Mouse (Mus musculus) MEL (cell line): ENCODE results near the gene Csnk1g1. TPM values are rescaled to one million over a fixed set of nuclear protein-coding genes. Genes with fewer than 3 reads are reported as not detected.

ENCODE experiments used
- DNase-seq: peaks from one replicate; pipeline ENCODE4 v3.0.0; 2011; ENCODE audit warnings: low read depth, low spot score
- H3K27ac ChIP-seq: 2 replicates; pipeline ENCODE4 v1.5.1; 2012; ENCODE audit warnings: low read depth, mild to moderate bottlenecking, control low read depth, low read length, moderate library complexity; ENCODE audit not compliant: control insufficient read depth
- H3K27me3 ChIP-seq, 2 experiments: fragments of 150-350 bp in 1 of 2; sonication (generic) in 1 of 2; 2 replicates each; pipeline ENCODE4 v1.6.1; 2012; ENCODE audit warnings: low read length in 2 of 2, mild to moderate bottlenecking in 2 of 2, improper control_type of control experiment in 1 of 2, moderate library complexity in 1 of 2; ENCODE audit not compliant: insufficient read depth in 2 of 2, control insufficient read depth in 1 of 2
- H3K36me3 ChIP-seq, 2 experiments: 2 replicates each; pipeline ENCODE4 v1.6.1; 2012 to 2014; ENCODE audit warnings: low read length in 2 of 2, improper control_type of control experiment in 1 of 2, inconsistent platforms in 1 of 2, mild to moderate bottlenecking in 1 of 2; ENCODE audit not compliant: insufficient read depth in 2 of 2, control insufficient read depth in 1 of 2
- H3K4me1 ChIP-seq, 2 experiments: fragments of 150-350 bp in 1 of 2; sonication (generic) in 1 of 2; 2 replicates each; pipeline ENCODE4 v1.6.1; 2012; ENCODE audit warnings: low read length in 2 of 2, improper control_type of control experiment in 1 of 2, mild to moderate bottlenecking in 1 of 2; ENCODE audit not compliant: insufficient read depth in 2 of 2, control insufficient read depth in 1 of 2
- H3K4me3 ChIP-seq, 2 experiments: fragments of 150-350 bp in 1 of 2; sonication (generic) in 1 of 2; 2 replicates each; pipeline ENCODE4 v1.5.1; 2012; ENCODE audit warnings: low read depth in 2 of 2, low read length in 2 of 2, mild to moderate bottlenecking in 2 of 2, moderate library complexity in 2 of 2, control low read depth in 1 of 2, improper control_type of control experiment in 1 of 2; ENCODE audit not compliant: control insufficient read depth in 1 of 2, insufficient read depth in 1 of 2
- H3K79me2 ChIP-seq: 2 replicates; pipeline ENCODE4 v1.6.1; 2012; ENCODE audit warnings: mild to moderate bottlenecking, low read length, moderate library complexity; ENCODE audit not compliant: control insufficient read depth, poor library complexity, insufficient read depth
- H3K9ac ChIP-seq: 2 replicates; pipeline ENCODE4 v1.6.1; 2012; ENCODE audit warnings: low read depth, mild to moderate bottlenecking, control low read depth, low read length, moderate library complexity; ENCODE audit not compliant: control insufficient read depth, poor library complexity, severe bottlenecking
- H3K9me3 ChIP-seq: fragments of 150-350 bp; sonication (generic); replicated peaks from 2 replicates; pipeline ENCODE4 v1.6.1; 2012; ENCODE audit warnings: mild to moderate bottlenecking, low read length, improper control_type of control experiment, moderate library complexity; ENCODE audit not compliant: insufficient read depth
- BHLHE40 ChIP-seq: IDR thresholded peaks from 2 replicates; pipeline ENCODE4 v1.6.1; 2012; ENCODE audit warnings: low read depth, mild to moderate bottlenecking, inconsistent platforms, low read length, improper control_type of control experiment, borderline replicate concordance
- CHD1 ChIP-seq: IDR thresholded peaks from 2 replicates; pipeline ENCODE4 v1.6.1; 2012; ENCODE audit warnings: low read depth, mild to moderate bottlenecking, inconsistent platforms, low read length, improper control_type of control experiment
- CTCF ChIP-seq, 3 experiments: IDR thresholded peaks in 2 of 3; conservative IDR thresholded peaks in 1 of 3; 2 replicates each; pipeline ENCODE4 v1.5.1; 2011 to 2012; ENCODE audit warnings: low read length in 3 of 3, low read depth in 2 of 3, mild to moderate bottlenecking in 2 of 3, improper control_type of control experiment in 1 of 3, inconsistent platforms in 1 of 3, mixed read lengths in 1 of 3, moderate library complexity in 1 of 3; ENCODE audit not compliant: control insufficient read depth in 1 of 3, insufficient read depth in 1 of 3, poor library complexity in 1 of 3, severe bottlenecking in 1 of 3
- E2F4 ChIP-seq: IDR thresholded peaks from 2 replicates; pipeline ENCODE4 v1.6.1; 2011; ENCODE audit warnings: low read depth, low read length, improper control_type of control experiment, borderline replicate concordance
- ELF1 ChIP-seq: IDR thresholded peaks from 2 replicates; pipeline ENCODE4 v1.6.1; 2014; ENCODE audit warnings: low read depth, mild to moderate bottlenecking, inconsistent platforms, low read length, improper control_type of control experiment, moderate library complexity
- ETS1 ChIP-seq: IDR thresholded peaks from 2 replicates; pipeline ENCODE4 v1.6.1; 2012; ENCODE audit warnings: low read depth, mild to moderate bottlenecking, inconsistent platforms, low read length, improper control_type of control experiment, moderate library complexity
- GABPA ChIP-seq: IDR thresholded peaks from 2 replicates; pipeline ENCODE4 v1.6.1; 2012; ENCODE audit warnings: low read depth, mild to moderate bottlenecking, inconsistent platforms, low read length, improper control_type of control experiment, moderate library complexity
- GATA1 ChIP-seq: IDR thresholded peaks from 2 replicates; pipeline ENCODE4 v1.6.1; 2011; ENCODE audit warnings: low read depth, low read length, improper control_type of control experiment
- MAFK ChIP-seq: IDR thresholded peaks from 2 replicates; pipeline ENCODE4 v1.6.1; 2011; ENCODE audit warnings: low read depth, mild to moderate bottlenecking, low read length, improper control_type of control experiment, borderline replicate concordance
- MEF2A ChIP-seq: IDR thresholded peaks from 2 replicates; pipeline ENCODE4 v1.6.1; 2014; ENCODE audit warnings: low read depth, mild to moderate bottlenecking, inconsistent platforms, low read length, improper control_type of control experiment; ENCODE audit not compliant: poor library complexity, insufficient replicate concordance, severe bottlenecking; ENCODE audit errors: extremely low read depth
- MXI1 ChIP-seq: IDR thresholded peaks from 2 replicates; pipeline ENCODE4 v1.6.1; 2011; ENCODE audit warnings: mild to moderate bottlenecking, low read depth, low read length, improper control_type of control experiment
- MYB ChIP-seq: IDR thresholded peaks from 2 replicates; pipeline ENCODE4 v1.6.1; 2011; ENCODE audit warnings: mild to moderate bottlenecking, low read depth, low read length, improper control_type of control experiment
- MYC ChIP-seq: IDR thresholded peaks from 2 replicates; pipeline ENCODE4 v1.6.1; 2011; ENCODE audit warnings: low read depth, mild to moderate bottlenecking, low read length, improper control_type of control experiment, moderate library complexity
- NELFE ChIP-seq: IDR thresholded peaks from 2 replicates; pipeline ENCODE4 v1.6.1; 2011; ENCODE audit warnings: low read depth, low read length, improper control_type of control experiment
- NRF1 ChIP-seq: IDR thresholded peaks from 2 replicates; pipeline ENCODE4 v1.6.1; 2014; ENCODE audit warnings: low read depth, mild to moderate bottlenecking, inconsistent platforms, low read length, improper control_type of control experiment, moderate library complexity; ENCODE audit not compliant: poor library complexity, insufficient read depth, severe bottlenecking
- POLR2A ChIP-seq, 2 experiments: IDR thresholded peaks; 2 replicates each; pipeline ENCODE4 v1.6.1; 2011 to 2012; ENCODE audit warnings: low read length in 2 of 2, mild to moderate bottlenecking in 2 of 2, control low read depth in 1 of 2, improper control_type of control experiment in 1 of 2, low read depth in 1 of 2, moderate library complexity in 1 of 2; ENCODE audit not compliant: control insufficient read depth in 1 of 2, insufficient read depth in 1 of 2, poor library complexity in 1 of 2
- RCOR1 ChIP-seq: IDR thresholded peaks from 2 replicates; pipeline ENCODE4 v1.6.1; 2012; ENCODE audit warnings: low read depth, mild to moderate bottlenecking, inconsistent platforms, low read length, improper control_type of control experiment
- SIN3A ChIP-seq: IDR thresholded peaks from 2 replicates; pipeline ENCODE4 v1.6.1; 2012; ENCODE audit warnings: low read length, improper control_type of control experiment, inconsistent platforms
- TAL1 ChIP-seq: IDR thresholded peaks from 2 replicates; pipeline ENCODE4 v1.6.1; 2012; ENCODE audit warnings: mild to moderate bottlenecking, inconsistent platforms, low read length, moderate library complexity, mixed read lengths
- UBTF ChIP-seq: IDR thresholded peaks from 2 replicates; pipeline ENCODE4 v1.6.1; 2012; ENCODE audit warnings: low read depth, mild to moderate bottlenecking, inconsistent platforms, low read length, improper control_type of control experiment, moderate library complexity, borderline replicate concordance; ENCODE audit not compliant: insufficient read depth
- USF2 ChIP-seq, 2 experiments: IDR thresholded peaks; 2 replicates each; pipeline ENCODE4 v1.6.1; 2011 to 2012; ENCODE audit warnings: improper control_type of control experiment in 2 of 2, low read length in 2 of 2, borderline replicate concordance in 1 of 2, inconsistent platforms in 1 of 2, low read depth in 1 of 2, mild to moderate bottlenecking in 1 of 2; ENCODE audit not compliant: insufficient read depth in 1 of 2
- polyA plus RNA-seq, 2 experiments: library from polyadenylated mRNA; stranded (reverse) in 1 of 2; unstranded in 1 of 2; fragments of >175 nt in 1 of 2; fragments of >200 nt in 1 of 2; gene quantifications; 2 replicates each; pipeline versions ENCODE4 v1.2.1 to v1.2.4; 2012; ENCODE audit warnings: low replicate concordance in 2 of 2, low read depth in 1 of 2; ENCODE audit not compliant: insufficient read length in 2 of 2, insufficient read depth in 1 of 2, missing spikeins in 1 of 2
- total RNA-seq: library from RNA; depleted of rRNA; stranded (reverse); fragments of 300-350 nt; gene quantifications from 2 replicates; pipeline ENCODE4 v1.2.3, GENCODE M21; 2012

Gene Csnk1g1
- total and polyA plus RNA-seq, 3 experiments: 5.1 to 7.7 TPM; not detected in 1

DNA sequence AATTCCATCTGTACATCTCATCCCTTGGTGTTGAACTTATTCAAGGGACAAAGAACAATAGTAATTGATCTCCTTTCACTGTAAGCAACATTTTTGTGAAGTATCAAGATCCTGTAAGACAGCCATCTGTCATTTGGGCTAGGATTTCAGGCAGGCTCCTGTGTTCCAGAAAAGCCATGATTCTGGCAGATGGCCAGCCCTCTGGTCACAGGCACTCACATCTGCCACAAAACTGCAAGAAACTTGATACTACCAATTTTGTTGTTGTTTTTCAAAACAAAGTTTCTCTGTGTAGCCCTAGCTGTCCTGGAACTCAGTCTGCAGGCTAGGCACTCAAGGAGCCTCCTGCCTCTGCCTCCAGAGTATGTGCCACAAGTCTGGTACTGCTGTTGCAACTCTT lies 67.2 kb downstream of the Csnk1g1 start:
- DNase-seq: peak; percentile 60
- Histone ChIP-seq H3K4me3 (no peak overlapping the region), H3K9ac (no peak overlapping the region), H3K27me3 (no peaks in the 10 kb centered on the region), H3K36me3 (no peaks in the 10 kb centered on the region; a peak in 2 of 4 replicates), H3K79me2 (no peaks in the 10 kb centered on the region), H3K4me1 (peaks cover 0 to 2% of the 10 kb centered on the region in 2 experiments; a peak in 1 of 4 replicates), H3K27ac (no peak overlapping the region), H3K9me3 (no peaks in the 10 kb centered on the region)
- TF ChIP-seq POLR2A (IDR thresholded peaks at IDR 0.05; ENCODE audit: control insufficient read depth in 1 of 2, insufficient read depth in 1 of 2, low read depth in 1 of 2, low read length in 2 of 2, poor library complexity in 1 of 2) (no peak), MXI1 (no peak), BHLHE40 (no peak), MEF2A (no peak), GATA1 (no peak), E2F4 (no peak)
- TF ChIP-seq, all 39 proteins: peak for 0

DNA sequence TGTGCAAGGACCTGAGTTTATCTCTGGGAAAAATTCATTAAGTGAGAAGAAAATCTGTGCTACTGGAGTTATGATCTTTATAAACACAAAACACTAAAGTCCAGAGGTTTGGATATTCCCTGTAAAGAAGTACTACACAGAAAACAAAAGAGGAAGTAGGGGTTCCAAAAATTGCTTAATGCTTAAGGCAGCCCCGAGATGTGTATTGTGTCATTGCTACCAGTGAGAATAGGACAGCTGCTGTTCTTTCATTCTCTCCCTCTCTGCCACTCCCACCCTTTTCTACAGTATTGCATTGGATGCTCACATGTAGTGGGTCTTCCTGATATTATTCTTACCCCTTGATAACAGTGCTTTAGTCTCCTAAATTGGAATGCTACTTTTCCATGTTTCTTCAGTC lies 74.1 kb downstream of the Csnk1g1 start:
- no peaks in the 10 kb centered on the region for H3K27me3 ChIP-seq
- H3K9ac ChIP-seq: no peak overlapping the region
- TF ChIP-seq TAL1: no peak
- TF ChIP-seq ELF1: no peak
- TF ChIP-seq UBTF: no peak
- no peak for TF ChIP-seq NELFE
- no peak for TF ChIP-seq NRF1
- no peak for TF ChIP-seq RCOR1
- no peak for TF ChIP-seq CHD1
- TF ChIP-seq SIN3A: no peak
- TF ChIP-seq MYC: no peak
- TF ChIP-seq ETS1: no peak
- TF ChIP-seq POLR2A (IDR thresholded peaks at IDR 0.05; ENCODE audit: control insufficient read depth in 1 of 2, insufficient read depth in 1 of 2, low read depth in 1 of 2, low read length in 2 of 2, poor library complexity in 1 of 2): no peak
- TF ChIP-seq CTCF (IDR thresholded peaks at IDR 0.05 in 2 of 3, conservative IDR thresholded peaks at IDR 0.05 in 1 of 3; ENCODE audit: control insufficient read depth in 1 of 3, insufficient read depth in 1 of 3, low read depth in 2 of 3, low read length in 3 of 3, poor library complexity in 1 of 3, severe bottlenecking in 1 of 3): no peak
- no peak for TF ChIP-seq MAFK
- TF ChIP-seq GATA1: no peak
- no peak for TF ChIP-seq GABPA
- TF ChIP-seq USF2 (IDR thresholded peaks at IDR 0.05; ENCODE audit: borderline replicate concordance in 1 of 2, insufficient read depth in 1 of 2, low read depth in 1 of 2, low read length in 2 of 2): no peak
- no peak for TF ChIP-seq E2F4
- no peak for TF ChIP-seq MXI1
- TF ChIP-seq MYB: no peak
- no peak overlapping the region for H3K4me3 ChIP-seq
- H3K4me1 ChIP-seq: no peaks in the 10 kb centered on the region
- H3K36me3 ChIP-seq: no peaks in the 10 kb centered on the region
- no peaks in the 10 kb centered on the region for H3K79me2 ChIP-seq
- H3K27ac ChIP-seq: no peak overlapping the region
- DNase-seq: peak; percentile 54
- H3K9me3 ChIP-seq: no peaks in the 10 kb centered on the region
